Mouse (Mus musculus): ENCODE data around the gene Xcr1. TPM values are rescaled to one million over a fixed set of nuclear protein-coding genes. Genes with fewer than 3 reads are reported as not detected.
A peak's percentile ranks its signal among the peaks of the same experiment; 100 is the strongest.

Gene Xcr1
- under 1 TPM in 1 of 2 experiments, not detected in 1; 0.11 TPM for total RNA-seq (2021)
- long read RNA-seq, experiment 1 = 0 reads
- long read RNA-seq, experiment 2 = 0 reads

DNA sequence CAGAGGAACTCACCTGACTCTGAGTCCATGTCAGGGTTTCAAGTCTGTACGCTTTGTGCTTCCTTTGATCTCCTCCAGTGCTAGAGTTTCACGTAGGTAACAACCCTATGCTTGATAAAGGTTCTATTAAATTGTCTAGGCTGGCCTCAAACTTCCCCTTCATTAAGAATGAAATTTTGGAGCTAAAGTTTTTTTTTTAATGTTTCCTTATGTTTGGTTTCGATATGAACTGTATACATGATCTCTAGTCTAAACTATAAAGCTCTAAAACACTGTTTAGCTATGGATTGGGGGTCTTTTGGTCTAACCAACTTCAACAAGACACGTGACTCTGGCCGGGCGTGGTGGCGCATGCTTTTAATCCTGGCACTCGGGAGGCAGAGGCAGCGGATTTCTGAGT is at the start of gene Xcr1:
Gene Xcr1 (minus strand): TSS at position 101 of the 400 bp plus-strand sequence.
- DNase-seq (ENCODE audit: low spot score in 2 of 2) = no peak

DNA sequence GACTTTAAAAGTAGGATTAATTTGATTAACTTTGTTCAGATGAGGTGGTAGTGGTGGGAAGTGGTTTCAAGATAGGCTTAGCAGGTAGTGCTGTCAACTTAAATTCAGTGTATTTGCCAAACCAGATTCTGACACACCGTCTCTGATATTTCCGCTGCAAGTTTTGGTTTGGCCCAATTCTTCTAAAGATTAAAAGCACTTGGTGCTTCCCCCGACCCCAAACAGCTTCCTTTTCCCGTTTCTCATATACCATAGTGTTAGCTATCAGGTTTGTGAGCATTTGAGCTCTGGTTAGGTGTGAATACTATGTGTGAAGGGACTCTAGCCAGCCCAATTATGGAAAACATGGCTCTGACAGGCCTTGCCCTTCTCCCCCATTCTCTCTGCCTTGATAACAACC is 10.2 kb upstream of the Xcr1 start:
- no peak for DNase-seq (ENCODE audit: low spot score in 2 of 2)

DNA sequence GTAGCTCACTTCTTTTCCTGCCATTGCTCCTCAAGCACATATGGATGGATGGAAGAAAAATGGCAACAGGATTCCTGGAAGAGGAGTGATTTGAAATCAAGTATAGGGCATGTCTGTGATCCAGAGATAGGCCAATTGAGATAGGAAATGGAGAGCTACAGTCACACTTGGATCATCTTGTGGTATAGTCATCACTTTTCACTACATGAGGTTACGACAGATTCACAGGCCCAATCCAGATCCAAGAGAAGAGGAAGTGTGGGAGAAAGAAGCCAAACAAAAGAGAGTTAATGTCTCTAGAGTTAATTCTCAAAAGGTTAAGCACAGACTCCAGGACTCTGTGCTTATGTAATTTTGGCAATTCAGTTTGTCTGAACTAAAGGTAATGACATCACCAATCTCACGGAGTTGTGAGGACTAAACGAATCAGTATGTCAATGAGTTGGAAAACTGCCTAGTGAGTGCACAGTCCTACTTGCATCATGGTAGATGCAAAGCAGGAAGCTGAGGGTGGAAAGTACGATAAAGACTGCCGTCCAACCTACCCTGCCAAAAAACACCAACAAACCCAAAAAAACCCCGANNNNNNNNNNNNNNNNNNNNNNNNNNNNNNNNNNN is 7.4 kb upstream of the Xcr1 start:
- no peak for DNase-seq (ENCODE audit: low spot score in 2 of 2)

DNA sequence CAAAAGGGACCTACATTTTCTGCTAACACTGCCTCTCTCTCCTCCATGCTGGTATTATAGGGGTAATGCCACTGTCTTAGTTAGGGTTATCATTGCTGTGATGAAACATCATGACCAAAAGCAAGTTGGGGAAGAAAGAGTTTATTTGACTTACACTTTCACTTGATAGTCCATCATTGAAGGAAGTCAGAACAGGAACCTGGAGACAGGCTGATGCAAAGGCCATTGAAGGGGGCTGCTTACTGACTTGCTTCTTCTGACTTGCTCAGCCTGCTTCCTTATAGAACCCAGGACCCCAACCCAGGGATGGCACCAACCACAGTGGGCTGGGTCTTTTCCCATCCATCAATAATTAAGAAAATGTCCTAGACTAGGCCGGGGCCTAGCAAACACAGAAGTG is 1.8 kb upstream of the Xcr1 start:
- no peak for DNase-seq (ENCODE audit: low spot score in 2 of 2)

GRCm38 (mm10) chr9:123862895-123863616 is 1.2 kb upstream of the Xcr1 start:
- DNase-seq (ENCODE audit: low spot score in 2 of 2) = no peak

GRCm38 (mm10) chr9:123856836-123857235 is 5.0 kb downstream of the Xcr1 start:
- no peak for DNase-seq (ENCODE audit: low spot score in 2 of 2)

GRCm38 (mm10) chr9:123852449-123853390 is 9.1 kb downstream of the Xcr1 start:
- no peak for DNase-seq (ENCODE audit: low spot score in 2 of 2)

- peak; percentile 63 to 81 for DNase-seq (ENCODE audit: low spot score in 2 of 2)
Measured at GRCm38 (mm10) chr9:123851713-123852448, 9.9 kb downstream of the Xcr1 start, which contains the start of gene Fyco1. Fyco1 (minus strand) TSS chr9:123851899.

- peak in 1 of 2 experiments; percentile 36 for DNase-seq (ENCODE audit: low spot score in 2 of 2)
Measured at GRCm38 (mm10) chr9:123851062-123851712, 10.6 kb downstream of the Xcr1 start.

- DNase-seq (ENCODE audit: low spot score in 2 of 2) = peak in 1 of 2 experiments; percentile 18
Measured at GRCm38 (mm10) chr9:123850705-123851061, 11.1 kb downstream of the Xcr1 start.

GRCm38 (mm10) chr9:123849976-123850695 is 11.7 kb downstream of the Xcr1 start:
- DNase-seq (ENCODE audit: low spot score in 2 of 2) = no peak

- DNase-seq (ENCODE audit: low spot score in 2 of 2) = no peak
Measured at GRCm38 (mm10) chr9:123846490-123846889, 15.3 kb downstream of the Xcr1 start.

DNA sequence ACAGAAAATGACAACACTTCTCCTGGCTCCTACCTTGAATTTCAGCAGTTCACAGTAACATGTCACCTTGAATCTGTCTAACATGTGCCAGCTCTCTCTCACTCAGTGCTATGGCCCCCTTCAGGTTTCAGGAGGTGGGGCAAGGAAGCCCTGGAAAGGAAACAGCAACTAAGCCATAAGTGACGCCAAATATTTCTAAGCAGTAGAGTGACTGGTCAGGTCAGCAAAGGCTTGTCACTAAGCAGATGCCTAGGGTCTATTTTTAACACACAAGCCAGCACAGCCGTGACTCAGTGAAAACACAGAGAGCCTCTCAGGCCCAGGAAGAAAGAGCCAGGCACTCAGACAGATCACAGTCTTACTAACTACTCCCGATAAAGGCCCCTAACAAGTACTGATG is 16.7 kb downstream of the Xcr1 start:
- DNase-seq (ENCODE audit: low spot score in 2 of 2) = no peak

DNA sequence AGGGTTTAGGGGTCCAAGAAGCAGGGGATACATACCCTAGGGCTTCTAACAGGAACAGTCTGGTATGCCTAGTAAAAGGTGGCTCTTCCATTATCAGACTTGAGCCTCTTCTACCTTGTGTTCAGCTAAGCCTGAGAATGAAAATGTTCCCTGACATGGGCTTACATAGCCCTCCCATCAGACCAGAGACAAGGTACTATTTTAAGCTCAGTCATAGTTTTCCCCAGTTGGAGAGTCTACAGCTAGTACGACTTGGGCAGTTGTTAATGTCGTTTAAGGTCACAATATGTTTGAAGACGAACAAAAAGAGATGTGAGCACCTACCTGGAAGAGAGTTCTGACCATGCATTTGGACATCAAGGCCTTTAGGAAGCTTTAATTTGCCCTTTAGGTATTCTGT is 17.4 kb downstream of the Xcr1 start:
- DNase-seq (ENCODE audit: low spot score in 2 of 2) = no peak

DNA sequence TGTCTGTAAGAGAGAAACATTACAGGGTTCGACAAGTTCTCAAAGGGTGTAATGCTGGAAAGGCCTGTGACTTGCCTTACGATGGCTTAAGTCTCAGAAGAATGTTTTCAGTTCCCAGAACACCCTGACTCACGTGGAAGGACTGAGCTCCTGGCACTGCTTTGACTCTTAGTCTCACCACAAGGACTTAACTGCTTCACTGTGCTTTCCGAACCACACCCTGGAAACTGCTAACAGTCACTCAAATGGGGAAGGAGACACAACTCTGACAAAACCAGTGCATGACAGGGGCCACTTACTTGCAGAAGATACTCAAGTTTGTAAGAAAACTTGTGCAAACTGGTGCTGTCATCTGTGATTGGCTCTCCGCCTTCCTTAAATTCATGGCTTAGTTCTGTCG is 21.6 kb downstream of the Xcr1 start:
- DNase-seq (ENCODE audit: low spot score in 2 of 2) = no peak

DNA sequence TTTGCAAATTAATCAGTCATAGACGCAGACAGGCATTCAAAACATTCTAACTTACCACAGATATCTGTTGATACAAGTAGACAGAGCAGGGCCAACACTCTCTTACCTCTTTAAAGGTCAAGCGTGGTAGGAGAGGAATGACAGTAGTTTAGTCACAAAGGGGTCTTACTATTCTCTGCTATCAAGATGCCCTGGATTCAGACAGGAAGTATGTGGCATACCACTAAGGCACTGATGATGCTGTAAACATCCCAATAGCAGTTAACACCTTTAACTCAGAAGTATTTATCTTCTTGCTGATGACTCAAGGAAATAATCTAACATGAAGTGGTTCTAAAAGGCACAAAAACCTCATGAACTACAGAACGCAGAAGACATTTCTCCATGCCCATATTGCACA is 26.0 kb downstream of the Xcr1 start:
- DNase-seq (ENCODE audit: low spot score in 2 of 2) = no peak

- no peak for DNase-seq (ENCODE audit: low spot score in 2 of 2)
Measured at GRCm38 (mm10) chr9:123828916-123829315, 32.9 kb downstream of the Xcr1 start.

GRCm38 (mm10) chr9:123826631-123827030 is 35.2 kb downstream of the Xcr1 start:
- DNase-seq (ENCODE audit: low spot score in 2 of 2) = no peak

GRCm38 (mm10) chr9:123818601-123819000 is 43.2 kb downstream of the Xcr1 start:
- DNase-seq (ENCODE audit: low spot score in 2 of 2) = no peak

GRCm38 (mm10) chr9:123815996-123816395 is 45.8 kb downstream of the Xcr1 start:
- no peak for DNase-seq (ENCODE audit: low spot score in 2 of 2)

All from adrenal gland, postnatal 4 days (tissue).